Mouse (Mus musculus): ENCODE results near the gene Spred2. TPM values are rescaled to one million over a fixed set of nuclear protein-coding genes. Genes with fewer than 3 reads are reported as not detected.

Spred2 gene
- total RNA-seq, 1 experiment from 2014 or later: 4.9 TPM

- ATAC-seq (replicated peaks in 1 of 2; ENCODE audit: insufficient read depth in 1 of 2, low FRiP score in 2 of 2, low TSS enrichment in 1 of 2, low read depth in 1 of 2, poor library complexity in 2 of 2, severe bottlenecking in 2 of 2): no peak
Measured at GRCm38 (mm10) chr11:19964333-19964732, 40.2 kb downstream of the Spred2 start.

- 0 out of 4 replicates have a peak, but pooled peaks of 1 of the 2 experiments have one; percentile 26 for ATAC-seq (replicated peaks in 1 of 2; ENCODE audit: insufficient read depth in 1 of 2, low FRiP score in 2 of 2, low TSS enrichment in 1 of 2, low read depth in 1 of 2, poor library complexity in 2 of 2, severe bottlenecking in 2 of 2)
Measured at GRCm38 (mm10) chr11:19965037-19965611, 40.9 kb downstream of the Spred2 start.

GRCm38 (mm10) chr11:19965664-19966063 lies 41.5 kb downstream of the Spred2 start:
- ATAC-seq (replicated peaks in 1 of 2; ENCODE audit: insufficient read depth in 1 of 2, low FRiP score in 2 of 2, low TSS enrichment in 1 of 2, low read depth in 1 of 2, poor library complexity in 2 of 2, severe bottlenecking in 2 of 2): peak; percentile 18 to 27; a peak in 1 of 4 replicates

- no peak for ATAC-seq (replicated peaks in 1 of 2; ENCODE audit: insufficient read depth in 1 of 2, low FRiP score in 2 of 2, low TSS enrichment in 1 of 2, low read depth in 1 of 2, poor library complexity in 2 of 2, severe bottlenecking in 2 of 2)
Measured at GRCm38 (mm10) chr11:19966294-19966693, 42.1 kb downstream of the Spred2 start.

- no peak for ATAC-seq (replicated peaks in 1 of 2; ENCODE audit: insufficient read depth in 1 of 2, low FRiP score in 2 of 2, low TSS enrichment in 1 of 2, low read depth in 1 of 2, poor library complexity in 2 of 2, severe bottlenecking in 2 of 2)
Measured at GRCm38 (mm10) chr11:19969584-19969983, 45.4 kb downstream of the Spred2 start.

GRCm38 (mm10) chr11:19971954-19972750 lies 48.0 kb downstream of the Spred2 start:
- ATAC-seq (replicated peaks in 1 of 2; ENCODE audit: insufficient read depth in 1 of 2, low FRiP score in 2 of 2, low TSS enrichment in 1 of 2, low read depth in 1 of 2, poor library complexity in 2 of 2, severe bottlenecking in 2 of 2): peak; percentile 93 to 97

GRCm38 (mm10) chr11:19973032-19973790 lies 49.0 kb downstream of the Spred2 start:
- no peak for ATAC-seq (replicated peaks in 1 of 2; ENCODE audit: insufficient read depth in 1 of 2, low FRiP score in 2 of 2, low TSS enrichment in 1 of 2, low read depth in 1 of 2, poor library complexity in 2 of 2, severe bottlenecking in 2 of 2)

GRCm38 (mm10) chr11:19976032-19976431 lies 51.9 kb downstream of the Spred2 start:
- no peak for ATAC-seq (replicated peaks in 1 of 2; ENCODE audit: insufficient read depth in 1 of 2, low FRiP score in 2 of 2, low TSS enrichment in 1 of 2, low read depth in 1 of 2, poor library complexity in 2 of 2, severe bottlenecking in 2 of 2)

GRCm38 (mm10) chr11:19977687-19978086 lies 53.5 kb downstream of the Spred2 start:
- ATAC-seq (replicated peaks in 1 of 2; ENCODE audit: insufficient read depth in 1 of 2, low FRiP score in 2 of 2, low TSS enrichment in 1 of 2, low read depth in 1 of 2, poor library complexity in 2 of 2, severe bottlenecking in 2 of 2): no peak

- peak; percentile 59 to 67 for ATAC-seq (replicated peaks in 1 of 2; ENCODE audit: insufficient read depth in 1 of 2, low FRiP score in 2 of 2, low TSS enrichment in 1 of 2, low read depth in 1 of 2, poor library complexity in 2 of 2, severe bottlenecking in 2 of 2)
Measured at GRCm38 (mm10) chr11:19979338-19979737, 55.2 kb downstream of the Spred2 start.

GRCm38 (mm10) chr11:19982113-19982512 lies 57.9 kb downstream of the Spred2 start:
- ATAC-seq (replicated peaks in 1 of 2; ENCODE audit: insufficient read depth in 1 of 2, low FRiP score in 2 of 2, low TSS enrichment in 1 of 2, low read depth in 1 of 2, poor library complexity in 2 of 2, severe bottlenecking in 2 of 2): no peak

- ATAC-seq (replicated peaks in 1 of 2; ENCODE audit: insufficient read depth in 1 of 2, low FRiP score in 2 of 2, low TSS enrichment in 1 of 2, low read depth in 1 of 2, poor library complexity in 2 of 2, severe bottlenecking in 2 of 2): no peak
Measured at GRCm38 (mm10) chr11:19982779-19983178, 58.6 kb downstream of the Spred2 start.

- ATAC-seq (replicated peaks in 1 of 2; ENCODE audit: insufficient read depth in 1 of 2, low FRiP score in 2 of 2, low TSS enrichment in 1 of 2, low read depth in 1 of 2, poor library complexity in 2 of 2, severe bottlenecking in 2 of 2): no peak
Measured at GRCm38 (mm10) chr11:19983298-19983697, 59.1 kb downstream of the Spred2 start.

- ATAC-seq (replicated peaks in 1 of 2; ENCODE audit: insufficient read depth in 1 of 2, low FRiP score in 2 of 2, low TSS enrichment in 1 of 2, low read depth in 1 of 2, poor library complexity in 2 of 2, severe bottlenecking in 2 of 2): no peak
Measured at GRCm38 (mm10) chr11:19984029-19984428, 59.9 kb downstream of the Spred2 start.

- no peak for ATAC-seq (replicated peaks in 1 of 2; ENCODE audit: insufficient read depth in 1 of 2, low FRiP score in 2 of 2, low TSS enrichment in 1 of 2, low read depth in 1 of 2, poor library complexity in 2 of 2, severe bottlenecking in 2 of 2)
Measured at GRCm38 (mm10) chr11:19985283-19985854, 61.2 kb downstream of the Spred2 start.

- 0 out of 4 replicates have a peak, but pooled peaks of 1 of the 2 experiments have one; percentile 7 for ATAC-seq (replicated peaks in 1 of 2; ENCODE audit: insufficient read depth in 1 of 2, low FRiP score in 2 of 2, low TSS enrichment in 1 of 2, low read depth in 1 of 2, poor library complexity in 2 of 2, severe bottlenecking in 2 of 2)
Measured at GRCm38 (mm10) chr11:19986443-19986861, 62.3 kb downstream of the Spred2 start.

- ATAC-seq (replicated peaks in 1 of 2; ENCODE audit: insufficient read depth in 1 of 2, low FRiP score in 2 of 2, low TSS enrichment in 1 of 2, low read depth in 1 of 2, poor library complexity in 2 of 2, severe bottlenecking in 2 of 2): peak; percentile 34 to 68
Measured at GRCm38 (mm10) chr11:19986871-19987755, 62.9 kb downstream of the Spred2 start.
